Mouse (Mus musculus) heart, adult 2 months (tissue): ENCODE results near the gene Siah3.

Experiments
- CTCF ChIP-seq: fragments of 200-600 bp; IDR thresholded peaks from 2 replicates; pipeline ENCODE4 v1.8.1; 2022; ENCODE audit warnings: antibody characterized with exemption, mild to moderate bottlenecking, moderate library complexity
- EP300 ChIP-seq: fragments of 200-500 bp; IDR thresholded peaks from 2 replicates; pipeline ENCODE4 v1.6.1; 2011; ENCODE audit warnings: low read depth, low read length, control low read depth; ENCODE audit not compliant: insufficient read depth

DNA sequence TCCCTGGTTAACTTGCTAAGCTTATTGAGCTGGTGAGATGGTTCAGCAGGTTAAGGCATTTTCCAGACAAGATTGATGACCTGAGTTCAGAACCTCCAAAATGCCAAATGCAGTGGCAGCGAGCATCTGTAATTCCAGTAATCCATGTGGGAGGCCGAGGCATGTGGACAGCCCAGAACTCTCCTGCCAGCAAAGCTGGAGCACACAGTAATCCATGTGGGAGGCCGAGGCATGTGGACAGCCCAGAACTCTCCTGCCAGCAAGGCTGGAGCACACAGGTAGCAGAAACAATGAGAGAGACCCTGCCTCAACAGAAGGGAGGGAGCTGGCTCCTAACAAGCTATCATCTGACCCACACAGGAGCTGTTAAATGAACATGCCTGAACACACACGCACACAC lies 13.2 kb downstream of the Siah3 start:
- TF ChIP-seq EP300 (no peak), CTCF (no peak)
